Mouse (Mus musculus): ENCODE measurements around the gene Coq8b. TPM values are rescaled to one million over a fixed set of nuclear protein-coding genes. Genes with fewer than 3 reads are reported as not detected.
A peak's percentile ranks its signal among the peaks of the same experiment; 100 is the strongest.

The Coq8b gene
- polyA plus RNA-seq, 1 experiment from 2014 or later = 26.9 TPM

- no peak for ATAC-seq (replicated peaks)
- no peak overlapping the region for H3K27ac ChIP-seq
- H3K27me3 ChIP-seq (replicated peaks) = 0 out of 2 replicates have a peak, but pooled peaks cover 4% of the 10 kb centered on the region
- H3K4me3 ChIP-seq = no peak overlapping the region
- H3K36me3 ChIP-seq (replicated peaks) = no peaks in the 10 kb centered on the region
- H3K4me1 ChIP-seq = 0 out of 2 replicates have a peak, but pooled peaks cover 3% of the 10 kb centered on the region
- H3K9me3 ChIP-seq = no peaks in the 10 kb centered on the region
- H3K4me2 ChIP-seq = no peak overlapping the region
- WGBS = 81% methylated on average over 5 of the region's 5 CpGs
- no peak overlapping the region for H3K9ac ChIP-seq
These were observed 68.0 kb downstream of the Coq8b start for GRCm38 (mm10) chr7:27300801-27301200.

GRCm38 (mm10) chr7:27302172-27302571, 69.3 kb downstream of the Coq8b start:
- no peak overlapping the region for H3K9ac ChIP-seq
- H3K4me2 ChIP-seq = no peak overlapping the region
- no peak for ATAC-seq (replicated peaks)
- H3K4me1 ChIP-seq = 0 out of 2 replicates have a peak, but pooled peaks cover 3% of the 10 kb centered on the region
- no peaks in the 10 kb centered on the region for H3K9me3 ChIP-seq
- 11% methylated on average over 11 of the region's 11 CpGs for WGBS
- H3K4me3 ChIP-seq = no peak overlapping the region
- H3K27me3 ChIP-seq (replicated peaks) = 0 out of 2 replicates have a peak, but pooled peaks cover 4% of the 10 kb centered on the region
- no peak overlapping the region for H3K27ac ChIP-seq
- H3K36me3 ChIP-seq (replicated peaks) = no peaks in the 10 kb centered on the region

GRCm38 (mm10) chr7:27305091-27305730, 72.4 kb downstream of the Coq8b start:
- Histone ChIP-seq H3K4me2 (no peak overlapping the region), H3K36me3 (replicated peaks) (no peaks in the 10 kb centered on the region), H3K27me3 (replicated peaks) (peaks cover 4% of the 10 kb centered on the region; the same call in 1 of the 2 replicates), H3K27ac (no peak overlapping the region), H3K9me3 (no peaks in the 10 kb centered on the region), H3K9ac (no peak overlapping the region), H3K4me1 (peaks cover 8% of the 10 kb centered on the region; the same call in 1 of the 2 replicates), H3K4me3 (no peak overlapping the region)
- WGBS = 88% methylated on average over 17 of the region's 17 CpGs
- no peak for ATAC-seq (replicated peaks)

DNA sequence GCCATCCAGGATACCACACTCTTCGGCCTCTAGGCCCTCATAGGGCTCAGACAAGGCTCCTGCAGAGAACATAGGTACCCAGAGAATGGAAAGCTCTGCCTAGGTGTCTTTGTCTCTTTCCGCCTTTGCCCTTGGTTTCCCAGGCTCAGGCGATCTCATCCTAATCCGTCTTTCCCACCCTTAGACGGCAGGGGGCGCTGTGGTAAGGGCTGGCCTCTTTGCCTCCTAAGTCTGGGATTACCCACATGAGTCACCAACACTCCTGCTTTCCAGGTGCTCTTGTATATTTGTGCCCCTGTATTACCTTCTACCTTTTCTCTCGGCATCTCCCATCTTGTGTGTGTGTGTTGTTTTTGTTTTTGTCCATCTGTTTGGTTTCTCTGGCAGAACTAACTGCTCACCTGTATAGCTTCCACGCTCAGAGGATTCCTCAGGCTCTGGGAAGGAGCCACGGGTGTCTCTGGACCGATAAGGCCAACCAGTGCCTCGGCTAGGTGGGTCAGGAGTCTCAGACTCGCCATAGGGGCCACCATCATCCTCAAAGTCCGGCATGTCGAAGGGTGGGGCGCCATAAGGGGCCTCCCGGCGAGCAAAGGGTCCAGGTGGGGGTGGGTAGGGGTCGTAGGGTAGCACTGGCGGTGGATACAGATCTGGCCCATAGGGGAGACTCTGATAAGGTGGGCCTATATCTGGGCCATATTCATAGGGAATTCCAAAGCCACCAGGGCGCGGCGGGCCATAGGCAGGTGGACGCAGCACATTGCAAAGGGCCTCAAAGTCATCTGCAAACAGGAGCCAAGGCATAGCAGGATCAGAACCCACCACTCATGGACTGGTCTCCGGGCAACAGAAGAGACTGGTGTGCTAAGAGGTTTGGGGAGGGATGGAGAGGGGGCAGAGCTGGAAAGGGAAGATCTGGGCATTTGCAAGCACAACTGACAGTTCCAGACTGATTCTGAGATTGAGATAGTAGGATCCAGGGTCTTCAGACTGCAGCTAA, 73.6 kb downstream of the Coq8b start:
- no peak for ATAC-seq (replicated peaks)

DNA sequence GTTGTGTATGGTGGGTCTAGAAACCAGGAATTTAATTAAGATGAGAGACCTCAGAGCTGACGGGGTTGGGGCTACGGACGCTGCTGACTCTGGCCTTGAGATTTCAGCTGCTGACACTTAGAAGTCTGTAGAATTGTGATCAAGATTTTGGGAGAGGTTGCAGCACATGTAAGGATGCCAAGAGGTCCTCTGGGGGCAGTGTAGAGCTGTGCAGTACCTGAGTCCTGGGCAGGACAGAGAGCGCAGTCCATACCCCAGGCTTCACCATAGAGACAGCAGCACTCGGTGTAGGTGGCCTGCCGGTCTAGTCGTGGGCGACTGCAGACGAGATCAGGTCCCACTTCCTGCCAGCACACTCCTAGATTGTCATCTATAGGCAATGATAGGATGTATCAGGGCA, 74.7 kb downstream of the Coq8b start:
- H3K36me3 ChIP-seq (replicated peaks) = no peaks in the 10 kb centered on the region
- no peak overlapping the region for H3K9ac ChIP-seq
- WGBS = 49% methylated on average over 9 of the region's 9 CpGs
- no peak overlapping the region for H3K4me2 ChIP-seq
- no peaks in the 10 kb centered on the region; the same call in 1 of the 2 replicates for H3K27me3 ChIP-seq (replicated peaks)
- H3K4me3 ChIP-seq = no peak overlapping the region
- ATAC-seq (replicated peaks) = no peak
- no peak overlapping the region for H3K27ac ChIP-seq
- no peaks in the 10 kb centered on the region for H3K9me3 ChIP-seq
- H3K4me1 ChIP-seq = peaks cover 10% of the 10 kb centered on the region; the same call in 1 of the 2 replicates

More for the DNA sequence above, 73.6 kb downstream of the Coq8b start:
- H3K4me3 ChIP-seq = no peak overlapping the region
- peaks cover 12% of the 10 kb centered on the region; the same call in 1 of the 2 replicates for H3K4me1 ChIP-seq
- H3K27me3 ChIP-seq (replicated peaks) = no peaks in the 10 kb centered on the region; the same call in 1 of the 2 replicates
- no peaks in the 10 kb centered on the region for H3K9me3 ChIP-seq
- no peak overlapping the region for H3K9ac ChIP-seq
- 75% methylated on average over 24 of the region's 24 CpGs for WGBS
- no peaks in the 10 kb centered on the region for H3K36me3 ChIP-seq (replicated peaks)
- H3K27ac ChIP-seq = no peak overlapping the region
- no peak overlapping the region for H3K4me2 ChIP-seq

MicroRNAs encoded within 50 kb of the gene (microRNA counts, 519-probe panel; counts per million panel counts)
- not detected for microRNA mmu-miR-1191

Small RNA genes within 50 kb of the gene (microRNA-seq; reads per million reads assigned to microRNA genes)
- 3.3 reads per million, percentile 16 among the genes with 10 or more reads in this experiment for gene Mir1191

Other genes with a start within 250 kb of the Coq8b start
- gene Cyp2a12, start 203.9 kb upstream of the Coq8b start, polyA plus RNA-seq (2015; fragmentation: Nextera tagmentation; extraction: Ambion mirVana) = not detected in 2 replicates
- gene Cyp2f2, start 113.1 kb upstream of the Coq8b start, polyA plus RNA-seq (2015; fragmentation: Nextera tagmentation; extraction: Ambion mirVana) = 0.09 and 0.15 TPM in 2 replicates
- gene Cyp2t4, start 79.3 kb upstream of the Coq8b start, polyA plus RNA-seq (2015; fragmentation: Nextera tagmentation; extraction: Ambion mirVana) = 0.11 TPM in 1 of 2 replicates, not detected in the other
- gene Egln2, start 66.2 kb upstream of the Coq8b start, polyA plus RNA-seq (2015; fragmentation: Nextera tagmentation; extraction: Ambion mirVana) = 113 and 126 TPM in 2 replicates
- gene Rab4b, start 54.1 kb upstream of the Coq8b start, polyA plus RNA-seq (2015; fragmentation: Nextera tagmentation; extraction: Ambion mirVana) = 101 and 107 TPM in 2 replicates
- gene Gm21983, start 51.9 kb upstream of the Coq8b start, polyA plus RNA-seq (2015; fragmentation: Nextera tagmentation; extraction: Ambion mirVana) = 0.40 and 0.62 TPM in 2 replicates
- 14.0 and 16.2 TPM in 2 replicates for gene Mia, start 51.9 kb upstream of the Coq8b start, polyA plus RNA-seq (2015; fragmentation: Nextera tagmentation; extraction: Ambion mirVana)
- 3.7 and 3.9 TPM in 2 replicates for gene BC024978, start 37.2 kb upstream of the Coq8b start, polyA plus RNA-seq (2015; fragmentation: Nextera tagmentation; extraction: Ambion mirVana)
- gene Snrpa, start 36.8 kb upstream of the Coq8b start, polyA plus RNA-seq (2015; fragmentation: Nextera tagmentation; extraction: Ambion mirVana) = 204 and 215 TPM in 2 replicates
- gene Itpkc, start 4.4 kb upstream of the Coq8b start, polyA plus RNA-seq (2015; fragmentation: Nextera tagmentation; extraction: Ambion mirVana) = 8.5 and 8.7 TPM in 2 replicates
- 58.7 and 66.3 TPM in 2 replicates for gene Numbl, start 25.4 kb downstream of the Coq8b start, polyA plus RNA-seq (2015; fragmentation: Nextera tagmentation; extraction: Ambion mirVana)
- 13.4 and 15.7 TPM in 2 replicates for gene Ltbp4, start 104.7 kb downstream of the Coq8b start, polyA plus RNA-seq (2015; fragmentation: Nextera tagmentation; extraction: Ambion mirVana)
- gene Shkbp1, start 123.0 kb downstream of the Coq8b start, polyA plus RNA-seq (2015; fragmentation: Nextera tagmentation; extraction: Ambion mirVana) = 63.9 and 64.7 TPM in 2 replicates
- not detected in 2 replicates for gene Gm20479, start 124.4 kb downstream of the Coq8b start, polyA plus RNA-seq (2015; fragmentation: Nextera tagmentation; extraction: Ambion mirVana)
- gene Sptbn4, start 214.7 kb downstream of the Coq8b start, polyA plus RNA-seq (2015; fragmentation: Nextera tagmentation; extraction: Ambion mirVana) = 4.0 and 4.4 TPM in 2 replicates
- gene Blvrb, start 215.0 kb downstream of the Coq8b start, polyA plus RNA-seq (2015; fragmentation: Nextera tagmentation; extraction: Ambion mirVana) = 17.9 and 19.5 TPM in 2 replicates
- gene Sertad3, start 240.7 kb downstream of the Coq8b start, polyA plus RNA-seq (2015; fragmentation: Nextera tagmentation; extraction: Ambion mirVana) = 7.9 and 9.9 TPM in 2 replicates